Mouse (Mus musculus): ENCODE data around the gene Prdx6. TPM values are rescaled to one million over a fixed set of nuclear protein-coding genes. Genes with fewer than 3 reads are reported as not detected.

Gene Prdx6
- total and polyA plus RNA-seq, 2 experiments from 2014 or later, result 219 to 311 TPM

DNA sequence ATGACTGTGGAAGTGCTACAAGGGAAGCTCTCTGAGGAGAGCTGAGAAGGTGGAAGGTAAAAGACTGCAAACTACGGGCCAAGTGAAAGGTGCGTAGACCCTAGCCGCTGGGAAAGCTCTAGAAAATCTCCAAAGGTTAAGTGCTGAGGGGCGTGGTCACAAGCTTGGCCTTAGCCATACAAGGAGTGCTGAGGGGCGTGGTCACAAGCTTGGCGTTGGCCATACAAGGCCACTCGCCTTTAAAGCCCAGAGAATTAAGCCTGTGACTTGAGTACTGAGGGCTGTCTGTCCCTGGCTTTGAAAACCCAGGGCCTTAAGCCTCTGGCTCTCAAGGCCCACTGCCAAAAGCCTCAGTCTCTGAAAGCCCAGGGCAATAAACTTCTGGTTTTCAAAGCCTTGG, 5.9 kb upstream of the Prdx6 start:
- H3K27me3 ChIP-seq (ENCODE audit: control insufficient read depth, insufficient read depth, low read length), result no peaks in the 10 kb centered on the region
- H3K36me3 ChIP-seq (replicated peaks; ENCODE audit: control insufficient read depth, insufficient read depth, low read length), result no peaks in the 10 kb centered on the region
- TF ChIP-seq CTCF (IDR thresholded peaks at IDR 0.05; ENCODE audit: low read depth), result no peak
- no peak for TF ChIP-seq EP300 (IDR thresholded peaks at IDR 0.05; ENCODE audit: low read depth)
- WGBS, result 65% methylated on average over 7 of the region's 7 CpGs
- H3K27ac ChIP-seq (ENCODE audit: low read depth), result no peak overlapping the region
- DNase-seq (ENCODE audit: low spot score), result no peak
- ATAC-seq (ENCODE audit: insufficient read depth, low read depth), result no peak
- H3K9me3 ChIP-seq (replicated peaks; ENCODE audit: control insufficient read depth, low read length), result no peaks in the 10 kb centered on the region
- H3K9ac ChIP-seq (replicated peaks; ENCODE audit: low read depth, low read length), result no peak overlapping the region
- no peaks in the 10 kb centered on the region for H3K4me1 ChIP-seq (ENCODE audit: control insufficient read depth, insufficient read depth)
- no peak overlapping the region for H3K4me2 ChIP-seq (ENCODE audit: low read depth, low read length)
- no peak overlapping the region for H3K4me3 ChIP-seq (ENCODE audit: low read depth, low read length)

DNA sequence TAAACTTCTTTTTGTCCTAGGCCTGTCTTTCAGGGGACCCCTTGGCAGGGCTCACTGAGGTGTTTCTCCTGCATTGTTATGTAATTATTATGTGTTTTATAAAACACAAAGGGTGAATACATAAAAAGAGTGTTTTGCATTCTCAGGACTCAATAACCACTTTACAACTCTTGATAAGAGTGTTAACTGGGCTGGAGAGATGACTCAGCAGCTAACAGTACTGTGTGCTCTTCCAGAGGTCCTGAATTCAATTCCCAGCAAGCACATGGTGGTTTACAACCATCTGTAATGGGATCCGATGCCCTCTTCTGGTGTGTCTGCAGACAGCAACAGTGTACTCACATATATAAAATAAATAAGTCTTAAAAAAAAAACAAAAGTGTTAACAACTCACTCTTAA, 3.3 kb upstream of the Prdx6 start:
- Histone ChIP-seq H3K4me1 (ENCODE audit: control insufficient read depth, insufficient read depth) (peaks cover 10% of the 10 kb centered on the region; the same call in 1 of the 2 replicates), H3K27ac (ENCODE audit: low read depth) (no peak overlapping the region), H3K4me3 (ENCODE audit: low read depth, low read length) (no peak overlapping the region), H3K27me3 (ENCODE audit: control insufficient read depth, insufficient read depth, low read length) (no peaks in the 10 kb centered on the region), H3K9me3 (replicated peaks; ENCODE audit: control insufficient read depth, low read length) (no peaks in the 10 kb centered on the region), H3K4me2 (ENCODE audit: low read depth, low read length) (no peak overlapping the region), H3K9ac (replicated peaks; ENCODE audit: low read depth, low read length) (no peak overlapping the region), H3K36me3 (replicated peaks; ENCODE audit: control insufficient read depth, insufficient read depth, low read length) (no peaks in the 10 kb centered on the region)
- DNase-seq (ENCODE audit: low spot score), result no peak
- WGBS, result 79% methylated on average over 1 of the region's 1 CpGs
- TF ChIP-seq EP300 (IDR thresholded peaks at IDR 0.05; ENCODE audit: low read depth), result no peak
- TF ChIP-seq CTCF (IDR thresholded peaks at IDR 0.05; ENCODE audit: low read depth), result no peak
- ATAC-seq (ENCODE audit: insufficient read depth, low read depth), result no peak

DNA sequence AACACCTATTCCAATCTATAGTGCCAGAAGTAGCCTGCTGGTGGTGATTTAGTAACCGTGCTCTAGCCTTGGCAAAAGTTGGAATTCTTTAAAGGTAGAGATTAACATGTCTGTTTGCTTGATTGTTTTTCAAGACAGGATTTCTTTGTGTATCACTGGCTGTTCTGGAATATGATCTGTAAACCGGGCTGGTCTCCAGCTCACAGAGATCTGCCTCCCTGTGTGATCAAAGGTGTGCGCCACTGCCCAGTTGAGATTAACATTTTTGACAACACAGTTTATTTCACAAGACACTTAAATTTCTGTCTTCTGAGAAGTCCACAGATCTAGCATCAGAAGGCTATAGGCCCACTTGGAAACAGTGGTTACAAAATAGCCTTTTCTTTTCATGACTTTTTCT, 1.9 kb upstream of the Prdx6 start:
- Histone ChIP-seq H3K9me3 (replicated peaks; ENCODE audit: control insufficient read depth, low read length) (no peaks in the 10 kb centered on the region), H3K27ac (ENCODE audit: low read depth) (no peak overlapping the region), H3K27me3 (ENCODE audit: control insufficient read depth, insufficient read depth, low read length) (no peaks in the 10 kb centered on the region), H3K4me3 (ENCODE audit: low read depth, low read length) (no peak overlapping the region), H3K4me2 (ENCODE audit: low read depth, low read length) (no peak overlapping the region), H3K9ac (replicated peaks; ENCODE audit: low read depth, low read length) (no peak overlapping the region), H3K36me3 (replicated peaks; ENCODE audit: control insufficient read depth, insufficient read depth, low read length) (no peaks in the 10 kb centered on the region), H3K4me1 (ENCODE audit: control insufficient read depth, insufficient read depth) (peaks cover 24% of the 10 kb centered on the region)
- no peak for ATAC-seq (ENCODE audit: insufficient read depth, low read depth)
- no peak for DNase-seq (ENCODE audit: low spot score)
- no peak for TF ChIP-seq CTCF (IDR thresholded peaks at IDR 0.05; ENCODE audit: low read depth)
- no peak for TF ChIP-seq EP300 (IDR thresholded peaks at IDR 0.05; ENCODE audit: low read depth)
- WGBS, result 80% methylated on average over 3 of the region's 3 CpGs

- H3K4me1 ChIP-seq (ENCODE audit: control insufficient read depth, insufficient read depth), result peaks cover 30% of the 10 kb centered on the region
- no peak overlapping the region for H3K4me2 ChIP-seq (ENCODE audit: low read depth, low read length)
- no peaks in the 10 kb centered on the region for H3K9me3 ChIP-seq (replicated peaks; ENCODE audit: control insufficient read depth, low read length)
- ATAC-seq (ENCODE audit: insufficient read depth, low read depth) (no peak), DNase-seq (ENCODE audit: low spot score) (no peak)
- H3K27ac ChIP-seq (ENCODE audit: low read depth), result no peak overlapping the region
- no peaks in the 10 kb centered on the region for H3K27me3 ChIP-seq (ENCODE audit: control insufficient read depth, insufficient read depth, low read length)
- 42% methylated on average over 9 of the region's 9 CpGs for WGBS
- TF ChIP-seq CTCF (IDR thresholded peaks at IDR 0.05; ENCODE audit: low read depth) (no peak), EP300 (IDR thresholded peaks at IDR 0.05; ENCODE audit: low read depth) (no peak)
- H3K36me3 ChIP-seq (replicated peaks; ENCODE audit: control insufficient read depth, insufficient read depth, low read length), result no peaks in the 10 kb centered on the region
- no peak overlapping the region for H3K9ac ChIP-seq (replicated peaks; ENCODE audit: low read depth, low read length)
- H3K4me3 ChIP-seq (ENCODE audit: low read depth, low read length), result no peak overlapping the region
These were observed 1.3 kb upstream of the Prdx6 start for GRCm38 (mm10) chr1:161252365-161252764.

GRCm38 (mm10) chr1:161251417-161252265, 622 bp upstream of the Prdx6 start:
- Histone ChIP-seq H3K4me2 (ENCODE audit: low read depth, low read length) (peak overlapping the region; percentile 98), H3K4me3 (ENCODE audit: low read depth, low read length) (peak overlapping the region; percentile 94; the same call in 1 of the 2 replicates), H3K36me3 (replicated peaks; ENCODE audit: control insufficient read depth, insufficient read depth, low read length) (peaks cover 4% of the 10 kb centered on the region), H3K27ac (ENCODE audit: low read depth) (peak overlapping the region; percentile 93; the same call in 1 of the 2 replicates), H3K9ac (replicated peaks; ENCODE audit: low read depth, low read length) (no peak overlapping the region), H3K4me1 (ENCODE audit: control insufficient read depth, insufficient read depth) (peaks cover 35% of the 10 kb centered on the region), H3K27me3 (ENCODE audit: control insufficient read depth, insufficient read depth, low read length) (no peaks in the 10 kb centered on the region), H3K9me3 (replicated peaks; ENCODE audit: control insufficient read depth, low read length) (no peaks in the 10 kb centered on the region)
- DNase-seq (ENCODE audit: low spot score) (no peak), ATAC-seq (ENCODE audit: insufficient read depth, low read depth) (no peak)
- TF ChIP-seq EP300 (IDR thresholded peaks at IDR 0.05; ENCODE audit: low read depth) (no peak), CTCF (IDR thresholded peaks at IDR 0.05; ENCODE audit: low read depth) (no peak)
- WGBS, result 61% methylated on average over 9 of the region's 9 CpGs

Measured in heart, postnatal 0 days (tissue).